17 mouse cellular contexts compared by ENCODE assay signal in genomic region chr10:95725349-95725748, GRCm38 (mm10). TPM values are rescaled to one million over a fixed set of nuclear protein-coding genes. Genes with fewer than 3 reads are reported as not detected.
DNase-seq lines count a peak whose midpoint lies in the region; ATAC-seq and TF ChIP-seq lines count a peak whose summit lies in the region.
"Had no signal": no experiment of that assay in that cellular context is flagged by ENCODE, and none has a peak within 500 bp of the region (broad histone marks: within the 10 kb centered on the region; RNA-seq: fewer than 3 reads in every experiment).

No protein-coding gene starts in this region.

- WGBS in heart, embryonic 13.5 days: 45% methylated on average over 5 of the region's 5 CpGs
- 70% methylated on average over 5 of the region's 5 CpGs for WGBS in kidney, embryonic 16.5 days
- 69% methylated on average over 5 of the region's 5 CpGs for WGBS in olfactory bulb, adult 2 months

- no peaks in the 10 kb centered on the region for H3K27me3 ChIP-seq in heart, embryonic 13.5 days (replicated peaks)
- no peaks in the 10 kb centered on the region for H3K27me3 ChIP-seq in kidney, embryonic 16.5 days (ENCODE audit: insufficient read depth, low read length)
- H3K27me3 ChIP-seq: forebrain, embryonic 15.5 days; heart, embryonic 12.5 days; liver, embryonic 13.5 days had no signal

- TF ChIP-seq POLR2A in olfactory bulb, adult 2 months (IDR thresholded peaks at IDR 0.05; ENCODE audit: insufficient read depth, low read depth, low read length): no peak

- H3K9ac ChIP-seq in heart, embryonic 13.5 days: no peak overlapping the region
- H3K9ac ChIP-seq in kidney, embryonic 16.5 days (replicated peaks; ENCODE audit: low read length): no peak overlapping the region
- H3K9ac ChIP-seq: forebrain, embryonic 15.5 days; heart, embryonic 12.5 days; liver, embryonic 13.5 days had no signal

- H3K36me3 ChIP-seq in heart, embryonic 13.5 days: no peaks in the 10 kb centered on the region
- no peaks in the 10 kb centered on the region for H3K36me3 ChIP-seq in kidney, embryonic 16.5 days (ENCODE audit: insufficient read depth, low read length)
- H3K36me3 ChIP-seq: forebrain, embryonic 15.5 days; heart, embryonic 12.5 days; liver, embryonic 13.5 days; midbrain, embryonic 10.5 days had no signal

- DNase-seq in heart, postnatal 25 days (ENCODE audit: low spot score): no peak
- DNase-seq in kidney, postnatal 4 days: no peak
- DNase-seq in B cell, adult 2 months: no peak
- DNase-seq: liver, embryonic 13.5 days had no signal

- ATAC-seq in heart, embryonic 13.5 days (ENCODE audit: extremely low read depth, insufficient number of reproducible peaks, low FRiP score, low TSS enrichment): no peak
- ATAC-seq in kidney, embryonic 16.5 days (ENCODE audit: low FRiP score, low TSS enrichment): no peak
- ATAC-seq: activated CD4-positive, CD25-positive, alpha-beta regulatory T cell, adult 4 months; forebrain, embryonic 15.5 days; inflammation-experienced regulatory T-cells, adult 6 months; lung, postnatal 0 days had no signal

- H3K4me2 ChIP-seq in heart, embryonic 13.5 days: 0 out of 2 replicates have a peak overlapping the region, but pooled peaks have one; percentile 13
- no peak overlapping the region for H3K4me2 ChIP-seq in kidney, embryonic 16.5 days (replicated peaks; ENCODE audit: low read depth, low read length)
- H3K4me2 ChIP-seq: forebrain, embryonic 15.5 days; heart, embryonic 12.5 days; liver, embryonic 13.5 days had no signal

- H3K27ac ChIP-seq in heart, embryonic 13.5 days (replicated peaks): peak overlapping the region; percentile 48
- H3K27ac ChIP-seq in kidney, embryonic 16.5 days (ENCODE audit: low read length): peak overlapping the region; percentile 88
- H3K27ac ChIP-seq in brown adipose tissue, adult 24 weeks (replicated peaks; ENCODE audit: low read depth, low read length): peak overlapping the region; percentile 35
- H3K27ac ChIP-seq in olfactory bulb, adult 2 months (ENCODE audit: insufficient read depth, low read depth, low read length): peak overlapping the region; percentile 46; the same call in 1 of the 2 replicates
- H3K27ac ChIP-seq: forebrain, embryonic 15.5 days; liver, embryonic 13.5 days had no signal

- H3K4me1 ChIP-seq in heart, embryonic 13.5 days: peaks cover 28% of the 10 kb centered on the region
- H3K4me1 ChIP-seq in kidney, embryonic 16.5 days (ENCODE audit: insufficient read depth, low read length): peaks cover 13% of the 10 kb centered on the region
- H3K4me1 ChIP-seq in brown adipose tissue, adult 24 weeks (ENCODE audit: control insufficient read depth, insufficient read depth, insufficient read length, low read length): peaks cover 14% of the 10 kb centered on the region; the same call in 1 of the 2 replicates
- H3K4me1 ChIP-seq in olfactory bulb, adult 2 months (ENCODE audit: control insufficient read depth, insufficient read depth, low read length): peaks cover 3% of the 10 kb centered on the region; the same call in 1 of the 2 replicates

- intact Hi-C loops in heart, postnatal 25 days (cut with DNase I): no loop called here

- H3K4me3 ChIP-seq in heart, embryonic 13.5 days: no peak overlapping the region
- H3K4me3 ChIP-seq in kidney, embryonic 16.5 days (ENCODE audit: low read length): no peak overlapping the region
- H3K4me3 ChIP-seq in brown adipose tissue, adult 24 weeks (ENCODE audit: insufficient read depth, low read depth, low read length): no peak overlapping the region
- H3K4me3 ChIP-seq in olfactory bulb, adult 2 months (ENCODE audit: insufficient read depth, low read depth, low read length): no peak overlapping the region
- H3K4me3 ChIP-seq: forebrain, embryonic 15.5 days; heart, embryonic 12.5 days; liver, embryonic 13.5 days; midbrain, embryonic 10.5 days; myocyte had no signal

- TF ChIP-seq CTCF in olfactory bulb, adult 2 months (IDR thresholded peaks at IDR 0.05; ENCODE audit: insufficient read depth, low read depth, low read length): no peak

- peaks cover 5% of the 10 kb centered on the region for H3K9me3 ChIP-seq in heart, embryonic 13.5 days
- H3K9me3 ChIP-seq in kidney, embryonic 16.5 days (ENCODE audit: low read length): no peaks in the 10 kb centered on the region
- H3K9me3 ChIP-seq: forebrain, embryonic 15.5 days; heart, embryonic 12.5 days; liver, embryonic 13.5 days; midbrain, embryonic 10.5 days had no signal

RNA-seq across cellular contexts. Expression of gene Anapc15-ps, which starts 52.1 kb away (rescaled TPM):
- not detected in 2 replicates for polyA plus RNA-seq in heart, embryonic 13.5 days (2015; fragmentation: Nextera tagmentation; extraction: Ambion mirVana)
- not detected for total RNA-seq in heart, postnatal 25 days (2021)
- polyA plus RNA-seq in kidney, embryonic 16.5 days (2015; fragmentation: Nextera tagmentation; extraction: Ambion mirVana): 1.8 TPM in 1 of 2 replicates, not detected in the other
- not detected in 2 replicates for polyA plus RNA-seq in brown adipose tissue, adult 24 weeks (2012; ENCODE audit: insufficient read depth, insufficient read length, missing spikeins)
- not detected in 2 replicates for polyA plus RNA-seq in olfactory bulb, adult 2 months (2012; ENCODE audit: insufficient read depth, insufficient read length, low replicate concordance, missing spikeins)
- total RNA-seq: gastrocnemius, adult 8-10 months had no signal
- polyA plus RNA-seq: activated CD4-positive, CD25-positive, alpha-beta regulatory T cell, adult 4 months; forebrain, embryonic 15.5 days; heart, embryonic 12.5 days; inflammation-experienced regulatory T-cells, adult 6 months; liver, embryonic 13.5 days; lung, postnatal 0 days; midbrain, embryonic 10.5 days; thymus, postnatal 0 days had no signal

Comparison
In these comparisons a context has a peak if more than half of its experiments do, and no peak if none do; other contexts are left out.
1. H3K27ac ChIP-seq: peak in every context shown above with its lines; median percentile 88 in kidney, embryonic 16.5 days; 48 in heart, embryonic 13.5 days; 46 in olfactory bulb, adult 2 months; 35 in brown adipose tissue, adult 24 weeks.